Mouse (Mus musculus) embryonic fibroblast, embryonic 13.5 days (primary cell): Measurements from ENCODE around the gene Smpd2.

Experiments
- CTCF ChIP-seq: IDR thresholded peaks from 2 replicates; pipeline ENCODE4 v1.5.1; 2011; ENCODE audit warnings: mild to moderate bottlenecking, control low read depth, low read length, moderate library complexity, borderline replicate concordance; ENCODE audit not compliant: insufficient read depth
- POLR2A ChIP-seq: IDR thresholded peaks from 2 replicates; pipeline ENCODE4 v1.6.1; 2011; ENCODE audit warnings: low read depth, mild to moderate bottlenecking, control low read depth, low read length, moderate library complexity

GRCm38 (mm10) chr10:41525696-41526095 lies 35.5 kb upstream of the Smpd2 start:
- TF ChIP-seq CTCF (no peak), POLR2A (no peak)
